Mouse (Mus musculus): Measurements from ENCODE around the gene Tbl2. TPM values are rescaled to one million over a fixed set of nuclear protein-coding genes. Genes with fewer than 3 reads are reported as not detected.

The Tbl2 gene
- polyA plus RNA-seq (2014; fragmentation: Illumina TruSeq; extraction: RNeasy Lipid Tissue Mini Kit (QIAGEN cat#74804); ENCODE audit: low read depth, low replicate concordance): 7.7 TPM

DNA sequence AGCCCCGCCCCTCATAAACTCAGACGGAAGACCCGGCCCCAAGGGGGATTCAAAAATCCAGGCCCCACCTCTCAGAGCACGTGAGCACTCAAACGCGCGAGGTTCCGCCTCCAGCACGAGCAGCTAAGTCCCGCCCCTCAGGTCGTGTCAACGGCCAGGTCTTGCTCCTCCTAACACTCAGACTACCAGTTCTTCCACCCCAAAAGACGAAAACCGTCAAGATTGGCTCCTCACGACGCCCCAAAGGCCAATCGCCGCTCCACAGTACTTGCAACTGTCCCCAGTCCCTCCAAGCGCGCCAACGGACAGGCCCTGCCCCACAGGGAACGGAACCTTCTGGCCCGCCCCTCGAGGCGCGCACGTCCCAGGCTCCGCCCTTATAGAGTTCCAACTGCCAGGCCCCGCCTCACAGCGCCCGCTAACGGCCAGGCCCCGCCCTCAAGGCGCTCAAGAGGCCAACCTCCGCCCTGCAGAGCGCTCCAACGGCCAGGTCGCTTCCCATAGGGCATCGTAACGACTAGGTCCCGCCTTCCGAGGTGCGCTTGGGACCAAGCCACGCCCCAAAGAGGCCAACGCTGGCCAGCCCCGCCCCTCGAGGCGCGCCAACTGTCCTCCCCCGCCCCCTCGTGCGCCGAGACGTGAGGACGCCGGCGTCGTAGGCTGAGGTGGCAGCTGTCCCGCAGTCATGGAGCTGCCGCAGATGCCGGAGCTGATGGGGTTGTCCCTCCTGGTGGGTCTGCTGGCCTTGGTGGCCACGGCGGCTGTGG lies at the start of gene Tbl2:
Tbl2 (plus strand) TSS at position 605 of the 767 bp plus-strand sequence.

DNA sequence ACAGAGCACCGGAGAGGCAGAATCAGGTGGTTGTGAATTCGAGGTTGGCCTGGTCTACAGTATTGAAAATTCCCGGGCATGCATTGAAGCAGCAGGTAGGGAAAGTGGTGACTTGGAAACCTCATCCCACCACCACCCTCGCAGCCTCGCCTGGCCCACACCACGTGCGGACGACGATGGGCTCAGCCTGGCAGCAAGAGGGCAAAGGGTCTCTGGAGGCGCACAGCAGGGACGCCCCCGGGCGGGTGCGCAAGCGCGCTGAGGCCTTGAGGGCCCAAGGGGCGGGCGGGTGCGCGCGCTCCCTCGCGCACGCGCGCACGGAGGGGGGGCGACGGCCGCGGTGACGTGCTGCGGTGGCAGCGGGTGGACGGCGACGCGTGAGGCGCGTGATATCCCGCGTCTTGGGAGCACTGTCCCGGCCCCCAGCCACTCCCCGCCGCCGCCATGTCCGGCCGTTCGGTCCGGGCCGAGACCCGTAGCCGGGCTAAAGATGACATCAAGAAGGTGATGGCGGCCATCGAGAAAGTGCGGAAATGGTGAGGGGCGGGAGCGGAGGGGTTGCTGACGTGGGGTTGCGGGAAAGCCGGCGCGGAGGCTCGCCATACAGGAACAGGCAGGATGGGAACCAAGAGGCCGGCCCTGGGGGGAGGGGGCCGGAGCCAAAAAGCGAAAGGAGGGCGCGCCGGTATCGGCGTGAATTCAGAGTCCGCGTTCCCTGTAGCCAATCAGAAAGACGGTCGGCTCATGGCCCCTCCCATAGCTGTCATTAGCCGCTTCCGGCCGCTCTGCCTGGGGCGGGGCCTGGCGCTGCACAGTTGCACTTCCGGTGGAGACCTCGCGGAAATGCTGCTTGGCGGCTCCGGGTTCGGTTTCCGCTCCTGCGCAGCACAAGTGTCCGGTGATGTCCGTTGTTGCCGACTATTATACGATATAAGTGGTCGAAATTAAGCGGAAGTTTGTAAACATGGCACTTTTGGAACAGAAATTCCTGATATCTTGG lies 18.9 kb downstream of the Tbl2 start, which contains the start of gene Bcl7b:
Bcl7b (plus strand) TSS at position 221 of the 1,000 bp plus-strand sequence.

DNA sequence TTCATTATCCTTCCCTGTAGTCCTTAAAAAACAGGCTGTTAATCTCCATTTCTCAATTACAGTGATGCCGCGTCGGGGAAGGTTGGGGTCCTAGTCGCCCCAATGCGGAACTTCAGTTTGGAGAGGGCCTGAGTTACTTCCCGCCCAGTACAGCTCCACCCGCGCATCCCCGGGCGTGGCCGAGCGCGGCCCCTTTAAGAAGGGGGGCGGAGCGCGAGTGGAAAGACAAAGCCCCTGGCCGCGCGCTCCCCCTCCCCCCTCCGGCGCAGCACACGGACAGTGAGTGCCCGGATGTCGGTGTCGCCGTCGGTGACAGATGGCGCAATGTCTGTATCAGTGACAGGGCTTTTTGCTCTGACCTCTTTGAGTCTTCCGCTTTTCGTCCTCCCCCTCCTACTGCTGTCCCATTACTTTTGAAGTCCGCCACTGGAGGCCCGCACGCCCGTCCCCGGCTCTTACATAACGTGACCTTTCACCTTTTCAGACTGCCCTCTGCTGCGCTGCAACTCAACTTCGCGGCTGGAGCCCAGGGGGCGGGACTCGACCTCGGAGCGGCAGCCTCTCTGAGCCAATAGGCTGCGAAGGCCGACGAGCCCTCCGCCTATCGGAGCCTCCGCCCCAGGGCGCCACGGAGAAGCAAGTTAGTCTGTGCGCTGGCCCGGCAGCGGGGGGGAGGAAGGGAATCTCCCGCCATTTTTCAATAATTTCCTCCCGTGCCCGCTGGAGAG lies 37.3 kb downstream of the Tbl2 start, which contains the start of gene Baz1b:
Baz1b (plus strand) TSS at position 644 of the 728 bp plus-strand sequence.

Other genes starting within 250 kb of the Tbl2 start
- gene Tmem270, start 242.9 kb upstream of the Tbl2 start, polyA plus RNA-seq (2014; fragmentation: Illumina TruSeq; extraction: RNeasy Lipid Tissue Mini Kit (QIAGEN cat#74804); ENCODE audit: low read depth, low replicate concordance): not detected
- gene Cldn13, start 234.1 kb upstream of the Tbl2 start, polyA plus RNA-seq (2014; fragmentation: Illumina TruSeq; extraction: RNeasy Lipid Tissue Mini Kit (QIAGEN cat#74804); ENCODE audit: low read depth, low replicate concordance): not detected
- 18.1 TPM for gene Mettl27, start 217.3 kb upstream of the Tbl2 start, polyA plus RNA-seq (2014; fragmentation: Illumina TruSeq; extraction: RNeasy Lipid Tissue Mini Kit (QIAGEN cat#74804); ENCODE audit: low read depth, low replicate concordance)
- gene Cldn4, start 202.7 kb upstream of the Tbl2 start, polyA plus RNA-seq (2014; fragmentation: Illumina TruSeq; extraction: RNeasy Lipid Tissue Mini Kit (QIAGEN cat#74804); ENCODE audit: low read depth, low replicate concordance): not detected
- gene Cldn3, start 163.4 kb upstream of the Tbl2 start, polyA plus RNA-seq (2014; fragmentation: Illumina TruSeq; extraction: RNeasy Lipid Tissue Mini Kit (QIAGEN cat#74804); ENCODE audit: low read depth, low replicate concordance): not detected
- gene Abhd11, start 140.5 kb upstream of the Tbl2 start, polyA plus RNA-seq (2014; fragmentation: Illumina TruSeq; extraction: RNeasy Lipid Tissue Mini Kit (QIAGEN cat#74804); ENCODE audit: low read depth, low replicate concordance): 6.6 TPM
- 0.29 TPM for gene Stx1a, start 126.2 kb upstream of the Tbl2 start, polyA plus RNA-seq (2014; fragmentation: Illumina TruSeq; extraction: RNeasy Lipid Tissue Mini Kit (QIAGEN cat#74804); ENCODE audit: low read depth, low replicate concordance)
- gene Dnajc30, start 85.5 kb upstream of the Tbl2 start, polyA plus RNA-seq (2014; fragmentation: Illumina TruSeq; extraction: RNeasy Lipid Tissue Mini Kit (QIAGEN cat#74804); ENCODE audit: low read depth, low replicate concordance): 16.5 TPM
- 14.9 TPM for gene Bud23, start 84.7 kb upstream of the Tbl2 start, polyA plus RNA-seq (2014; fragmentation: Illumina TruSeq; extraction: RNeasy Lipid Tissue Mini Kit (QIAGEN cat#74804); ENCODE audit: low read depth, low replicate concordance)
- not detected for gene Vps37d, start 71.4 kb upstream of the Tbl2 start, polyA plus RNA-seq (2014; fragmentation: Illumina TruSeq; extraction: RNeasy Lipid Tissue Mini Kit (QIAGEN cat#74804); ENCODE audit: low read depth, low replicate concordance)
- 1.7 TPM for gene Mlxipl, start 59.8 kb upstream of the Tbl2 start, polyA plus RNA-seq (2014; fragmentation: Illumina TruSeq; extraction: RNeasy Lipid Tissue Mini Kit (QIAGEN cat#74804); ENCODE audit: low read depth, low replicate concordance)
- 24.0 TPM for gene Bcl7b, start 18.6 kb downstream of the Tbl2 start, polyA plus RNA-seq (2014; fragmentation: Illumina TruSeq; extraction: RNeasy Lipid Tissue Mini Kit (QIAGEN cat#74804); ENCODE audit: low read depth, low replicate concordance)
- 71.1 TPM for gene Baz1b, start 37.6 kb downstream of the Tbl2 start, polyA plus RNA-seq (2014; fragmentation: Illumina TruSeq; extraction: RNeasy Lipid Tissue Mini Kit (QIAGEN cat#74804); ENCODE audit: low read depth, low replicate concordance)
- gene Fzd9, start 101.6 kb downstream of the Tbl2 start, polyA plus RNA-seq (2014; fragmentation: Illumina TruSeq; extraction: RNeasy Lipid Tissue Mini Kit (QIAGEN cat#74804); ENCODE audit: low read depth, low replicate concordance): not detected
- gene Fkbp6, start 200.4 kb downstream of the Tbl2 start, polyA plus RNA-seq (2014; fragmentation: Illumina TruSeq; extraction: RNeasy Lipid Tissue Mini Kit (QIAGEN cat#74804); ENCODE audit: low read depth, low replicate concordance): not detected
- not detected for gene Trim50, start 203.6 kb downstream of the Tbl2 start, polyA plus RNA-seq (2014; fragmentation: Illumina TruSeq; extraction: RNeasy Lipid Tissue Mini Kit (QIAGEN cat#74804); ENCODE audit: low read depth, low replicate concordance)
- gene Nsun5, start 220.3 kb downstream of the Tbl2 start, polyA plus RNA-seq (2014; fragmentation: Illumina TruSeq; extraction: RNeasy Lipid Tissue Mini Kit (QIAGEN cat#74804); ENCODE audit: low read depth, low replicate concordance): 1.8 TPM
- gene Pom121, start 244.9 kb downstream of the Tbl2 start, polyA plus RNA-seq (2014; fragmentation: Illumina TruSeq; extraction: RNeasy Lipid Tissue Mini Kit (QIAGEN cat#74804); ENCODE audit: low read depth, low replicate concordance): 2.4 TPM

All from adrenal gland, adult 10 weeks (tissue).